9 mouse cellular contexts compared by ENCODE assay signal in the genomic region with DNA sequence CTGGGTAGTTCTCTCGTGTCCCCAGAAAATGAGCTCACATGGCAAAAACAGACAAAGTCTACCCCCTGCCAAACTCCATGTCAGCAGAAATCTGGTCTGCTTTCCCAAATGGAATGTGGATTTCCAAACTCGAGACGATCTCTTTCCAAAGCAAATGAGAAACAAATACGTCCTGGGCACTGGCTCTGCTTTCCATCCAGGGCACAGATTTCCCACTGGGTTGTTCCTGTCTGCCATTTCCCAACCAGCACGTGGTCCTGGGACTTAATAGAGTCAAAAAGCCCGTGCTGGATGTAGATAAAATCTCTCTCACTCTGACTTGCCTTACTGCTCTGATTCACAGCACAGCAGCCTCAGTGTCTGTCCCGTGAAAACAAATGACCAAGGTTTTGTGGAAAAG.
DNase-seq lines count a peak whose midpoint lies in the region; ATAC-seq lines count a peak whose summit lies in the region.
"Had no signal": no experiment of that assay in that cellular context is flagged by ENCODE, and none has a peak within 500 bp of the region (broad histone marks: within the 10 kb centered on the region; RNA-seq: fewer than 3 reads in every experiment).

No protein-coding gene starts in this region.

- no peak overlapping the region for H3K4me2 ChIP-seq in hindbrain, embryonic 14.5 days (replicated peaks)

- H3K27ac ChIP-seq in hindbrain, embryonic 10.5 days, result peak overlapping the region; percentile 59; the same call in 1 of the 2 replicates
- H3K27ac ChIP-seq in hindbrain, embryonic 14.5 days, result no peak overlapping the region

- peaks cover 17% of the 10 kb centered on the region for H3K4me1 ChIP-seq in hindbrain, embryonic 10.5 days (replicated peaks)
- H3K4me1 ChIP-seq in hindbrain, embryonic 14.5 days (replicated peaks; ENCODE audit: control insufficient read depth, insufficient read depth, low read length), result 0 out of 2 replicates have a peak, but pooled peaks cover 3% of the 10 kb centered on the region

- intact Hi-C loops in left cerebral cortex, postnatal 14 days (cut with DNase I), result no loop called here

- no peak overlapping the region for H3K4me3 ChIP-seq in hindbrain, embryonic 10.5 days
- no peak overlapping the region for H3K4me3 ChIP-seq in hindbrain, embryonic 14.5 days (replicated peaks; ENCODE audit: low read length)

- ATAC-seq in hindbrain, embryonic 14.5 days (ENCODE audit: low FRiP score), result no peak
- no peak for ATAC-seq in megakaryocyte progenitor cell, adult 5-6 weeks (replicated peaks; ENCODE audit: poor library complexity)

- H3K27me3 ChIP-seq in hindbrain, embryonic 10.5 days (ENCODE audit: insufficient read depth, poor library complexity, severe bottlenecking), result no peaks in the 10 kb centered on the region
- H3K27me3 ChIP-seq in hindbrain, embryonic 14.5 days (ENCODE audit: control insufficient read depth, insufficient read depth, low read length), result no peaks in the 10 kb centered on the region

- H3K36me3 ChIP-seq in hindbrain, embryonic 10.5 days, result no peaks in the 10 kb centered on the region
- no peaks in the 10 kb centered on the region for H3K36me3 ChIP-seq in hindbrain, embryonic 14.5 days (replicated peaks; ENCODE audit: control insufficient read depth, insufficient read depth)

- WGBS in hindbrain, embryonic 10.5 days, result 59% methylated on average over 7 of the region's 7 CpGs
- WGBS in hindbrain, embryonic 14.5 days, result 65% methylated on average over 7 of the region's 7 CpGs

- H3K9me3 ChIP-seq in hindbrain, embryonic 10.5 days, result no peaks in the 10 kb centered on the region
- no peaks in the 10 kb centered on the region for H3K9me3 ChIP-seq in hindbrain, embryonic 14.5 days (ENCODE audit: control insufficient read depth, low read length)

- no peak for DNase-seq in hindbrain, embryonic 10.5 days (ENCODE audit: low spot score)
- DNase-seq in hindbrain, embryonic 14.5 days (ENCODE audit: low spot score), result no peak
- DNase-seq in NIH3T3 (ENCODE audit: low read depth), result peak; percentile 78
- peak; percentile 12 for DNase-seq in brain, embryonic 18.5 days (ENCODE audit: low read depth, low spot score)
- peak; percentile 95 for DNase-seq in fibroblast of lung, adult 2 months (ENCODE audit: low read depth)
- DNase-seq in thymus, postnatal 10 days (ENCODE audit: low spot score in 2 of 2), result no peak
- no peak for DNase-seq in left cerebral cortex, postnatal 14 days (ENCODE audit: low spot score in 2 of 2)
- DNase-seq: midbrain, embryonic 14.5 days had no signal

- no peak overlapping the region for H3K9ac ChIP-seq in hindbrain, embryonic 14.5 days

Comparison
In these comparisons a context has a peak if more than half of its experiments do, and no peak if none do; other contexts are left out.
1. DNase-seq: peak in NIH3T3 (single experiment), brain, embryonic 18.5 days (single experiment) and fibroblast of lung, adult 2 months (single experiment); none in hindbrain, embryonic 10.5 days (single experiment), hindbrain, embryonic 14.5 days (single experiment), thymus, postnatal 10 days (0 of 2) and left cerebral cortex, postnatal 14 days (0 of 2).